Mouse (Mus musculus) liver, embryonic 16.5 days (tissue): ENCODE measurements at regions not wholly inside any gene's neighbourhood (a gene's known extent, or its start where the extent isn't known, plus 50 kb on each side); places are given as distances from the start of the nearest gene placed in this dataset.
"Not testable (repeated sequence)": the region's sequence is repeated elsewhere in the genome, so short reads cannot be mapped to it uniquely, and the experiment has no call there.

Experiments
- ATAC-seq: fragments of 200-750 bp; cut with Nextera tagmentation; 2 replicates; pipeline ENCODE4 v1.8.0; 2017; ENCODE audit warnings: low read depth, mild to moderate bottlenecking, moderate number of reproducible peaks, moderate library complexity
- H3K27ac ChIP-seq: fragments of 300-500 bp; sonication (generic); 2 replicates; pipeline ENCODE4 v1.5.1; 2014; ENCODE audit warnings: mild to moderate bottlenecking, low read length
- H3K27me3 ChIP-seq: fragments of 300-500 bp; sonication (generic); 2 replicates; pipeline ENCODE4 v1.6.1; 2014; ENCODE audit warnings: low read depth, low read length, mixed read lengths; ENCODE audit not compliant: control insufficient read depth, insufficient read depth
- H3K36me3 ChIP-seq: fragments of 300-500 bp; sonication (generic); 2 replicates; pipeline ENCODE4 v1.6.1; 2014; ENCODE audit warnings: mild to moderate bottlenecking; ENCODE audit not compliant: control insufficient read depth, insufficient read depth
- H3K4me1 ChIP-seq: fragments of 300-500 bp; sonication (generic); 2 replicates; pipeline ENCODE4 v1.6.1; 2014; ENCODE audit warnings: low read depth, low read length, mixed read lengths; ENCODE audit not compliant: control insufficient read depth
- H3K4me2 ChIP-seq: fragments of 300-500 bp; sonication (generic); 2 replicates; pipeline ENCODE4 v1.6.1; 2014; ENCODE audit warnings: low read depth, low read length, mixed read lengths
- H3K4me3 ChIP-seq: fragments of 300-500 bp; sonication (generic); 2 replicates; pipeline ENCODE4 v1.5.1; 2014; ENCODE audit warnings: low read depth, mild to moderate bottlenecking, low read length
- H3K9ac ChIP-seq: fragments of 300-500 bp; sonication (generic); 2 replicates; pipeline ENCODE4 v1.6.1; 2014; ENCODE audit warnings: low read depth, low read length
- H3K9me3 ChIP-seq: fragments of 300-500 bp; sonication (generic); replicated peaks from 2 replicates; pipeline ENCODE4 v1.6.1; 2016; ENCODE audit warnings: low read length; ENCODE audit not compliant: control insufficient read depth
- WGBS: fragments of 180-500 bp; shearing (Covaris S2); extraction: QIAGEN DNeasy Blood & Tissue Kit; methylation state at CpG from one replicate; pipeline ENCODE4 v1.1.7; 2014; ENCODE audit not compliant: insufficient replicate concordance; 5-methylcytosine and 5-hydroxymethylcytosine counted together

- H3K9ac ChIP-seq: no peak overlapping the region
- H3K4me1 ChIP-seq: no peaks in the 10 kb centered on the region
- H3K27me3 ChIP-seq: no peaks in the 10 kb centered on the region; the same call in none of the 2 replicates
- no peak overlapping the region for H3K27ac ChIP-seq
- ATAC-seq: no peak
- no peak overlapping the region for H3K4me3 ChIP-seq
- H3K36me3 ChIP-seq: no peaks in the 10 kb centered on the region
- 26% methylated on average over 13 of the region's 13 CpGs for WGBS
- no peaks in the 10 kb centered on the region for H3K9me3 ChIP-seq
- H3K4me2 ChIP-seq: no peak overlapping the region
Observed at GRCm38 (mm10) chr4:124359707-124360577, 250.7 kb downstream of the 3100002H09Rik start.

- H3K27ac ChIP-seq, H3K4me2 ChIP-seq, H3K9ac ChIP-seq, H3K4me3 ChIP-seq, H3K4me1 ChIP-seq, H3K9me3 ChIP-seq, ATAC-seq, H3K36me3 ChIP-seq, H3K27me3 ChIP-seq: not testable (repeated sequence)
- WGBS: 5% methylated on average over 3 of the region's 8 CpGs
Observed at GRCm38 (mm10) chr4:124358456-124358855, 252.1 kb downstream of the 3100002H09Rik start.

DNA sequence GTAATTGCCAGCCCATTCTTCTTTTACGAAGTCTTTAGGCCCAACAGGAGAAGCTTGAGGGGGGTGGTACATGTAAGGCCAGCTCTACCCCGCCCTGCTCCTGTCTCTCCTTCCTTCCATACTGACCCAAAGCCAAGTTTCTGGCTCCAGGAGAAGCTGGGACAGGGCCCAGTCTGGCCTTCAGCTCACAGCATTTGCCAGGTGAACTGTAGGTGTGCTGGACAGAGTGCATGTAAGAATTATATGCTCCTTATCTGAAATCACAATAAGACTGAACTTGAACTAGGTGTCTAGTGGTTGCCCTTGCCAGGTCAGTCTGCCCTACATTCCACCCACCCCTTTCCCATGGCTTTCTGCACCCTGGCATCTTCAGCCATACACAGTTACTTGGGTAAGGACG, 260.2 kb downstream of the 3100002H09Rik start:
- H3K9me3 ChIP-seq: no peaks in the 10 kb centered on the region

DNA sequence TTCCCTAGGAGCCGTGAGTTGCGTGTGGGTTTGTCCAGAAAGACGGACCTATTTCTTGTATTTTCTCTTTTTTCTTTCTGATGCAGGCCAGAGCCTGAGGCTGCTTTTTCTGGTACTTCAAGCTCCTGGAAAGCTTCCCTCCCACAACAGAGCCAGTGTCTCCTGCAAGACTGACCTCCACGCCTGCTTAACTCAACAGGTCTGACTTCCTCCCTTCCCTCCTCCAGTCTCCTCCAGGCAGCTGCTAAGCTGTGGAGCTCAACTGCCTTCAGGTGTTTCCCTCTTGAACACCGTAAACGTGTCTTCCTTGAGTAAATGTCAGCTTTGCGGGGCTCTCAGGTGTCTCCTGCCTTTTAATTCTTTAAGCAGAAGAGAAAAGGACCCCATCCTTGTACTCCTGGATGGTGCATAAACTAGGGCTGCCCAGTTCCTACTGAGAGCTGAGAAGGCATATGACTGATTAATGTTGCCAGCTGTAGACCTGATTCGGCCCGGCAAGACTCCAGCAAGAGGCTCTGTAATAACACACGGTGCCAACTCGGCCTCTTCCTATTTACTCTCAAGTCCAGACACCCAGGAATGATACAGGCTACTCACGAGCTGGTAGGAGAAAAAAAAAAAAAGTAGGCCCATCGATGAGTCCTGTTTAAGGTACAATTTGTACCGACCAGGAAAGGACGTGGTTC, 260.9 kb downstream of the 3100002H09Rik start:
- no peak overlapping the region for H3K9ac ChIP-seq
- no peak for ATAC-seq
- H3K27me3 ChIP-seq: no peaks in the 10 kb centered on the region
- H3K36me3 ChIP-seq: no peaks in the 10 kb centered on the region
- H3K4me2 ChIP-seq: no peak overlapping the region
- no peak overlapping the region for H3K27ac ChIP-seq
- no peaks in the 10 kb centered on the region for H3K4me1 ChIP-seq
- no peaks in the 10 kb centered on the region for H3K9me3 ChIP-seq
- 56% methylated on average over 15 of the region's 15 CpGs for WGBS
- H3K4me3 ChIP-seq: no peak overlapping the region

More for the DNA sequence above, 260.2 kb downstream of the 3100002H09Rik start:
- Histone ChIP-seq H3K4me3 (no peak overlapping the region), H3K9ac (no peak overlapping the region), H3K4me2 (no peak overlapping the region), H3K4me1 (no peaks in the 10 kb centered on the region), H3K27me3 (no peaks in the 10 kb centered on the region), H3K27ac (no peak overlapping the region), H3K36me3 (no peaks in the 10 kb centered on the region)
- ATAC-seq: no peak
- WGBS: 49% methylated on average over 3 of the region's 3 CpGs

- H3K27me3 ChIP-seq: no peaks in the 10 kb centered on the region
Observed at GRCm38 (mm10) chr4:124349055-124349454, 261.5 kb downstream of the 3100002H09Rik start.

DNA sequence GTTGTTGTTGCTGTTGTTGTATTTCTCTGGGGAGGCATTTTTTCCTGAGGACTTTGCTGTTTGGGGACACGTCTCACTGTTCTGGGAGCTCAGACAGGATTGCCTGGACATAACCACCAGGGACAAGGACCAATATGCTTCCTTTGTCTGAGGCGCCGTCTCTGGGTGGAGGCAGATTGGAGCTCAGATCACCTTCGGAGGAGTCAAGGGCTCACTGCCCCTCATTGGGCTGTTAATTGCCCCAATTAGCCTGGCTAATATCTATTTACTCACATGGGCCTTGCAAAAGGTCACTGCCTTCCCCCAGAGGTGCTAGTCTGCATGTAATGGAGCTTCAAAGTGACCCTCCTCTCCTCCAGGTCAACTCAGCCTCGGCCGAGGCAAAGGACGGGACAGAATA, 270.5 kb downstream of the 3100002H09Rik start:
- Histone ChIP-seq H3K27me3 (no peaks in the 10 kb centered on the region), H3K9me3 (no peaks in the 10 kb centered on the region), H3K9ac (no peak overlapping the region), H3K4me1 (no peaks in the 10 kb centered on the region), H3K4me3 (no peak overlapping the region), H3K4me2 (no peak overlapping the region), H3K36me3 (no peaks in the 10 kb centered on the region), H3K27ac (no peak overlapping the region)
- ATAC-seq: no peak
- 28% methylated on average over 7 of the region's 7 CpGs for WGBS

More at GRCm38 (mm10) chr4:124349055-124349454, 261.5 kb downstream of the 3100002H09Rik start:
- Histone ChIP-seq H3K36me3 (no peaks in the 10 kb centered on the region), H3K9ac (no peak overlapping the region), H3K4me3 (no peak overlapping the region), H3K27ac (no peak overlapping the region), H3K4me1 (no peaks in the 10 kb centered on the region), H3K9me3 (no peaks in the 10 kb centered on the region), H3K4me2 (no peak overlapping the region)
- WGBS: 32% methylated on average over 3 of the region's 3 CpGs
- no peak for ATAC-seq

DNA sequence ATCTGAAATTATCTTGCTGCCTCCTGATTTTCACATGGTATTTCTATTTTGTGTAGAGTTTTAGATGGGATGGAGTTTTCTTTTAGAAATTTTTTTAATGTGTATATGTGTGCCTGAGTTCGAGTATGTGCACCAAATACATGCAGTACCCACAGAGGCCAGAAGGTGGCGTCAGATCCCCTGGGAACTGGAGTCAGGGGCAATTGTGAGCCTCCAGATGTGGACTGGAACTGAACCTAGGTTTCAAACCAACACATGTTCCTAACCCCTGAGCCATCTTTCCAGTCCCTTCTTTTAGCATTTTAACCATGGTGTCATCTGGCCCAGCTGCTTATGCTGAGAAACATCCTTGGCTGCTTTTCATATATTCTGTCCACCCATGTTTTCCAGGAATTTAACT, 274.9 kb downstream of the 3100002H09Rik start:
- no peaks in the 10 kb centered on the region for H3K9me3 ChIP-seq
- no peak overlapping the region for H3K4me3 ChIP-seq
- H3K27ac ChIP-seq: no peak overlapping the region
- no peak overlapping the region for H3K9ac ChIP-seq
- no peak for ATAC-seq
- H3K4me1 ChIP-seq: no peaks in the 10 kb centered on the region
- H3K4me2 ChIP-seq: no peak overlapping the region
- H3K27me3 ChIP-seq: no peaks in the 10 kb centered on the region
- WGBS: 43% methylated on average over 2 of the region's 2 CpGs
- H3K36me3 ChIP-seq: no peaks in the 10 kb centered on the region

DNA sequence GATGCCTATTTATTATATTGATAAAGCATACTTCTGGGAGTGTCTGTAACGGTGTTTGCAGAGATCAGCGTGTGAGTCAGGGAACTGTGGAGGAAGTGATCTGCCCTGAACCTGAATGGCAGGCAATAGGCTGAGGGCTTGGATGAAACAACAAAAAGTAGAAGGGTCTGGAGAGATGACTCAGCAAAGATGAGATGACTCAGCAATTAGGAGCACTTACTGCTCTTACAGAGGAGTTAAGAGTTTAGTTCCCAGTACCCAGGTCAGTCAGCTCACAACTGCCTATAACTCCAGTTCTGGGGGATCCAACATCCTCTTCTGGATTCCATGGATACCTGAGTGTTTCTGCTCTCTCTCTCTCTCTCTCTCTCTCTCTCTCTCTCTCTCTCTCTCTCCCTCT, 277.6 kb downstream of the 3100002H09Rik start:
- Histone ChIP-seq H3K4me3 (no peak overlapping the region), H3K27me3 (no peaks in the 10 kb centered on the region), H3K4me1 (no peaks in the 10 kb centered on the region), H3K36me3 (no peaks in the 10 kb centered on the region), H3K9ac (no peak overlapping the region), H3K4me2 (no peak overlapping the region), H3K9me3 (no peaks in the 10 kb centered on the region), H3K27ac (no peak overlapping the region)
- ATAC-seq: no peak
- WGBS: 62% methylated on average over 2 of the region's 2 CpGs

DNA sequence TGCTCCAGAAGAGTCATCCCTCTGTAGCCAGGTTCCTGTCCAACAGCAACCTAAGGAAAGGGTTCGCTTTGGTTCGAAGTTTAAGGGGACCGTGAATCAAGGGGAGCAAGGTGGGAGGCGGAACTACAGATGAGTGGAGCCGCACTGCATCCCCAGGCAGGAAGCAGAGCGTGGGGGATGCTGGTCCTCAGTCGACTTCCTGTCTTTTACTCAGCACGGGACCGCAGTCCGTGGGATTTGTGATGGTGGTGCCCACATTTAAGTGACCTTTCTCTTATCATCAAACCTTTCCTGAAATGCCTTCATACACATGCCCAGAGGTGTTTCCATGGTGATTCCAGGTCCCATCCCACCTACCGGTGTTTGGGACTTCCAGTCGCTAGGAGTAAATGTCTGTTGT, 278.2 kb downstream of the 3100002H09Rik start:
- WGBS: 71% methylated on average over 12 of the region's 12 CpGs
- Histone ChIP-seq H3K36me3 (no peaks in the 10 kb centered on the region), H3K4me2 (no peak overlapping the region), H3K9ac (no peak overlapping the region), H3K4me3 (no peak overlapping the region), H3K27me3 (no peaks in the 10 kb centered on the region), H3K4me1 (no peaks in the 10 kb centered on the region), H3K9me3 (no peaks in the 10 kb centered on the region), H3K27ac (no peak overlapping the region)
- ATAC-seq: no peak
